Mouse (Mus musculus): ENCODE data around the gene Dolpp1.
"Not testable (repeated sequence)": the region's sequence is repeated elsewhere in the genome, so short reads cannot be mapped to it uniquely, and the experiment has no call there.

DNA sequence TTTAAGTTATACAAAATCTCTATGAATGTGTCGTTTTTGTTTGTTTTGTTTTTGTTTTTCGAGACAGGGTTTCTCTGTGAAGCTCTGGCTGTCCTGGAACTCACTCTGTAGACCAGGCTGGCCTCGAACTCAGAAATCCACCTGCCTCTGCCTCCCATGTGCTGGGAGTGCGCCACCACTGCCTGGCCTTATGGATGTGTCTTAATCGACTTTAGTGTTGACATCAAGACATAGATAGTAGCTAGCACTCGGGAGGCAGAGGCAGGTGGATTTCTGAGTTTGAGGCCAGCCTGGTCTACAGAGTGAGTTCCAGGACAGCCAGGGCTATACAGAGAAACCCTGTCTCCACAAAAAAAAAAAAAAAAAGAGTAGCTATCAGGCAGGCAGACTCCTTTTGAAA is 25.1 kb downstream of the Dolpp1 start:
- not testable (repeated sequence) for TF ChIP-seq POLR2A, CTCF (IDR thresholded peaks at IDR 0.05; ENCODE audit: insufficient read depth, low read depth, low read length)

All from olfactory bulb, adult 2 months (tissue).